Mouse (Mus musculus): ENCODE data around the gene Pex7.

Pex7 gene

DNA sequence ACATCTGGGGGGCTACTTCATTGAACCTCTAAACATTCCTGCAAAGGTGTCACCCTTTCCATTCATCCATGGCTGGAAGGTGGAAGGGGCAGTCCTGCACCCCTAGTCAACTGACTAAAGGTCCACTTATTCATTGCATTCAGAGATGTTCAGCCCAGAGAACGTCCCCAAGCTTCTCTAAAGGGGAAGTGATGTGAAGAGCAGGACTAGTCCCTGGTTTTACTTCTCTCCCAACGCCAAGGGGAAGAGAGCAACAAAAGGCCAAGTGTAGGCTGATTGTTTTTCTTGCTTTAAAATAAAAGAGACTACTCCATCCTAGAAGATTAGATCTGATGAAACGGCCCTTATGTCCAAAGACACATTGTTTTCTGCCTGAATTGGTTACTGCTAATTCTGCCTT lies 27.1 kb downstream of the Pex7 start:
- DNase-seq (ENCODE audit: extremely low read depth, insufficient read length, low spot score): no peak

DNA sequence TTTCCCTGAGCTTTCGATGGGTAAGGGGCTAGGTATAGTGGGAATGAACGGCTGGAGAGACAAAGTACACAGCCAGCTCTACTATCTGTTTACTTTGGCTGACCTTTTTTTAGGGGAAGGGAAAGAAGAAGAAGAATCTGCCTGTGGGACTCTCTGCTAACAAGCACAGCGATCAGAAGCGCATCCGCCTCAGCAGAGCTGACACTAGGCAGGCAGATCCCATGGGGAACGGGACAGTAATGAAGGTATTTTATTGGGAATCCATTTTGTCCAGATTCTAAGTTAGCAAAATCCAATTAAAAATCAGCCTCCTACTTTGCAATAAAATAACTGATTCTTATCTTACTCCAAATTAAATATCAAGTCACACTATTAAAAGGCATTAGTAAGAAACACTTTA lies 28.3 kb downstream of the Pex7 start:
- no peak for DNase-seq (ENCODE audit: extremely low read depth, insufficient read length, low spot score)

DNA sequence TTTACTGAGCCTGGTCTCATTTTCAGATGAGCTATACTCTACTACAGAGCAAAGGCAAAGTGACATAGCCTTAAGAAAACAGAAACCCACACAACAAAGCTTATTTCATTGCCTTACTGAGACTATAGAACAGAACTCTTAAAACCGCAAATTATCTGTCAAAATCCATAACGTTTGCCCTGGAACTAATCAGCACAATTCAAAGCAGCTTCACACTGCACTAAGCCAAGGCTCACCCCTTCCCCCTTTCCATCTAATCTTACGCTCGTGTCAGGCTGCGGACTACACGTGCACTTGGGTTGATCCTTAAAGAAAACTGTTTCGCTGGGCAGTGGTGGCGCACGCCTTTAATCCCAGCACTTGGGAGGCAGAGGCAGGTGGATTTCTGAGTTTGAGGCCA lies 29.8 kb downstream of the Pex7 start:
- no peak for DNase-seq (ENCODE audit: extremely low read depth, insufficient read length, low spot score)

DNA sequence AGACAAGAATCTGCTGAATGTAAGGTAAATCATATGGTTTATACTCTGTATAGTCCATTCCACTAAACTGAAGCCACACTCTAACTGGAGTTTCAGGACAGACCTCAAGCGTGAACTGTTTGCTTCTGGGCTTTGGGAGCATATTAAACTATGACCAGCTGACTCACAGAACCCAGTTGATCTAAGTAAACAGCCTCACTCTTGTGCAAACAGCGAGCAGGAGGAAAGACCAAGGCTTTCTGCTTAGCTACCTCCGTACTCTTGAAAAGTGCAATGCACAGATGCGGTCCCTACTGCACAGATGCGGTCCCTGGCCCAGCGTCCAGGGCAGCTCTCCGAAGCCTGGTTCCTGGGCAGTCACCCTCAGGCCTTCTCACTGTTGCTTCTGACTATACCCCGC lies 30.2 kb downstream of the Pex7 start:
- DNase-seq (ENCODE audit: extremely low read depth, insufficient read length, low spot score): no peak

DNA sequence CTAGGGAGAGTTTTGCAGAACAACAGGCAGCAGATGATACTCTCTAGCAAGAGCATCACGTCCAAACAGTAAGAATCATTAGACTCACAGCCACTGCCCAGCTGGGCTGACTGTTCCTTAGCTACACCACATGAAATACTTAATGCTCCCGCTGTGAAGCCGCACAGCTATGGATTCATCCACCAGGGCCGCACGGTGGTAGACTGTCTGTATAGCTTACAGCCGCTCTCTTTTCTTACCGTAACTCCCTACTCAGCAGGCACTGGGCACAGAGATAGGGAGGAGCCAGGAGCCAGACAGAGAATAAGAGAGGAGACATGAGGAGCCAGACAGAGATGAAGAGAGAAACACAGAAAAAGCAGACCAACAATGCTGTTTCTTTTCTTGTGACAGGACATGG lies 30.8 kb downstream of the Pex7 start:
- no peak for DNase-seq (ENCODE audit: extremely low read depth, insufficient read length, low spot score)

DNA sequence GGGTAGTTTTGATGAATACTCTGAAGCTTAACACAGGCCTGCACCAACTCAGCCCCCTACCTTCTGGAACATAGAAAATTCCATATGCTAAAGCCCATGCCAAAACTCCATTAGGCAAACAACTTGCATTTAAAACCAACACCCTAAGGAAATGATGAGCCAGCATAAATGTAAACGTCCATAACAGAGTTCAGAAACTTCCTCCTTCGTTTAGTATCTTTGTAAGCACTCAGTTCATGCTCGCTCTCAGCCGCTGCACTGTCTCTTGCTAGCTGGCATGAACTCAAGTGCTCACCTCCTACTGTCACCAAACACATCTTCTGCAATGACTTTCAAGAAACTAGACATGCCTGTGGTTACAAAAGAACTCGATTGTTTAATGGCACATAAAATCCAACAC lies 32.1 kb downstream of the Pex7 start:
- DNase-seq (ENCODE audit: extremely low read depth, insufficient read length, low spot score): no peak

DNA sequence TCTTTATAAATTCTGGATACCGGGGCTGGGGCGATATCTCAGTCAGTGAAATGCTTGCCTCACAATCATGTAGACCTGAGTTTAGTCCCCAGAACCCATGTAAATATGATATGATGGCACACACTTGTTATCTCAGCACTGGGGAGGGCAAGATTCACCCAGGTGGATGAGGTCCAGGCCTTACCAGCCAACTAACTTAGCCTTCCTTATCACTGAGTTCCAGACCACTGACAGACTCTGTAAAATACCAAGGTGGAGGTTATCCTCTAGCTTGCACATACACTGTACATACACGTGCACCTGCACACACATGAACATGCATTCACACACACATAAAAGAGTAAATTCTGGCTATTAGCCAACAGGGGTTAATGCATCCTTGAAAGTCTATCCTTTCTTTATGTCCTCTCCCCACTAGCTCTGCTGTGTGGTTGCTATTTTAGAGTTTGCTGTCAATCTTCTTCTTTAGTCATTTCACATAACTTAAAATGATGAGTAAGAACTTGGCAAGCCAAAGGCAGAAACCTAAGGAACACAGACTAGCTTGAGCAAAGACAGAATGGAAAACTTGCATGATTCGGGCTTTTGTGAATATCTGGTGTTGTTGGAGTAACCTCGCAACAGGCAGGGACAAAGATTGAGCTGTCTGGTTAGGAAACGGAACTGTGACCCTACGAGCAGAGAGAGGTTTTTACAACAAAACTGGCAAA lies 51.7 kb downstream of the Pex7 start:
- DNase-seq (ENCODE audit: extremely low read depth, insufficient read length, low spot score): no peak

DNA sequence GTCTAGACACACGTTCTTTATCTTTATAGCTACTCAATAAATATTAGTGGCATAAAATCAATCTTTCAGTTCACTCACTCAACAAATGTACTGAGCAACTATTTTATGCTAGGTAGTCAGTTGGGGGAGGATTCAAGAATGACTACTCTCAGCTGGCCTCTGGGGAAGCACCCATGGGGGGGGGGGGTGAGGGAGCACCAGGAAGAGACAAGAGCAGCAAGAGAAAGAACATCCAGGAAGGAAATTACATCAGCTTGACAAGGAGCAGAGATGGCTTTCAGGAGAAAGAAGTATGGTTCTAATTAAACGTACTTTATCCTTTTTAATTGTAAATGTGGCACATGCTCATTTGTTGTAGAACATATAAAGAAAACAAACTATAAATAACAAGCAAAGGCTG lies 53.9 kb downstream of the Pex7 start:
- no peak for DNase-seq (ENCODE audit: extremely low read depth, insufficient read length, low spot score)

DNA sequence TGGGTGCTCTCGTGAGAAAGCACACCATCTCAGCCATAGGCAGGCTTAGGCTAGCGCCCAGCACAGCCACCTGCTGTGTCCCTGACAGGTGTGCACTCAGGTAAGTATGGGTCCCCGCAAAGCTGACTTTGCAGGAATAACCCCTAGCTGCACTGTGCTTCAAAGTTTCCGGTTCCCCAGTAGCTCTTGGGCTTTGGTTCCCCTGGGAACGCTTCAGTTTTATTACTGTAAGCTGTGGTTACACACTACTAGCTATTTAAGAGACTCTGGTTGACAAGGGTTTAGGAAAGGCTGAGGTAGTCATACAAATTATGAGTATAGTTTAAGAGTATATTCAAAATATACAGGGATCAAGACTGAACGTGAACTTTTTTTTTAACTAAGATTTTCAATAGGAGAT lies 54.7 kb downstream of the Pex7 start:
- no peak for DNase-seq (ENCODE audit: extremely low read depth, insufficient read length, low spot score)

DNA sequence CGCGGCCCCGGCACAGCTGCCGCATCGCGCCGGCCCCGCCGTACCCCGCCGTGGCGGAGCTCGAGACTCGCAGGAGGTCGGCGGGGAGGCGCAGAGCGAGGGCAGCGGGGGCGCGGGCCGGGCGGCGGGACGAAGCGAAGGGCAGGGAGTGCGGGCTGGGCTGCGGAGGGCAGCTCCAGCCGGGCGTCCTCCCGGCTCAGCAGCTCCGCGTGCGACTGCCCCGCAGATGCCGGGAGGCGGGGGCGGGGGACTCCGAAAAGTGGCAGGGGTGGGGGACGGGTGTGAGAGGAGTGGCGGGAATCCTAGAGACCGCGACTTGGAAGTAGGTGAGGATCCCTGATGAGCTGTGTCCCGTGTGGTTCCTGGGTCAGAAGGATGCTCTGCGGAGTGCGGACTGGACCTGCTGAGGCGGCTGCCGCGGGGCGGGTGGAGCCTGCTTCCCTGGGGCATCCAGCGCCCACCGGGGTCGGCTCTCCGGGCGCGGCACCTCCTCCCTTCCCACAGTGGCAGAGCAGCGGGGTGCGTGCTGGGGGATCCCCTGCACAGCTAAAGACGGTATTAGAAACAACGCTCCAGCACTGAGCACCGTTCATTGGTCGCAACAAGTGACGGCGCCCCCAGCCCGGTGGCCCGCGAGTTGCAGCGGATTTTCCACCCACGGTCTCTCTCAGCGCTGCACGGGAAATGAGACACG lies 56.3 kb downstream of the Pex7 start, which contains the start of gene Slc35d3:
Gene Slc35d3 (minus strand): TSS at position 462 of the 694 bp plus-strand sequence.
- no peak for DNase-seq (ENCODE audit: extremely low read depth, insufficient read length, low spot score)

DNA sequence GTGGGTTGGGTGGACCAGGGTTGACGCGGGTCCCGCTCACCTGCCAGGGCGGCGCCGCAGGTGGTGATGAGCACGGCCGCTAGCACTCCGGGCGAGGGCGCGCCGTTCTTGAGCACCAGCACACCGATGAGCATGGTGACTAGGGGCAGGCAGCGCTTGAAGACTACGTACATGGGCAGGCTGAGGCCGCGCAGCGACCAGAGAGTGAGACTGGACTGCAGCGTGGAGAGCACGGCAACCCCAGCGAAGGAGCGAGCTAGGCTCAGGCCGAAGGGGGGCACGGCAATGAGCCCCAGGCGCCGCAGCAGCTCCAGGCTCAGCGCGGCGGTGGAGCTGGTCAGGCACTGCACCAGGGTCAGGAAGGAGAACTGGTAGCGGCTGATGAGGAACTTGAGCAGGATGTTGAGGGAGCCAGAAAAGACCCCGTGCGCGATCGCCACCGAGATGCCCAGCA lies 56.9 kb downstream of the Pex7 start:
- no peak for DNase-seq (ENCODE audit: extremely low read depth, insufficient read length, low spot score)

DNA sequence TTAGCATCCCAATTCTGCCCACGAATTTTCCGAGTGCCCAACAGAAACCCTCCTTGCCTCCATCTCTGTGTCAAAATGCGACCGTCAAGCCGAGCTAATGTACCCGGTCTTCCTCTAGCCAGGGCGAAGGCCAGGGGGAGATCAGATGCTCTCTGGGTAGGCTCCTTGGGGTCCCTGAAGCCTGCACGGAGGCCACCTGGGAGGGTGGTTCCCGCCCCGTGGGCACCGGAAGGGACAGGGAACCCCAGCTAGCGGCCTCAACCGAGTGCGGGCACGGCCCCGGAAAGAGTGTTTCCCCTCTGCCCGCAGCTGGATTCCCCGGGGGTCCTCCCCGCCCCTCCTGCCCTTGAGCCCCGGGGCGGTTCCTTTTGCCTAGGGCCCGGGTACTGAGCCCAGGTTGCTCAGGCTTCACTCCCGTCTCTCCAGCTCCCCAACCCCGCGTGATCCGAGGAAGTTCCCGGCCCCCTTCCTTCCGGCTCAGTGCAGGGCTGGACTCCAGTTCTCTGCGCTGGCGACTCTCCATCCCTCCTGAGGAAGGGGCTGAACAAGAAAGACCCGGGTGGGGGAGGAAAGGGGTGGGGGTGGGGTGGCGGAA lies 57.6 kb downstream of the Pex7 start:
- DNase-seq (ENCODE audit: extremely low read depth, insufficient read length, low spot score): no peak

DNA sequence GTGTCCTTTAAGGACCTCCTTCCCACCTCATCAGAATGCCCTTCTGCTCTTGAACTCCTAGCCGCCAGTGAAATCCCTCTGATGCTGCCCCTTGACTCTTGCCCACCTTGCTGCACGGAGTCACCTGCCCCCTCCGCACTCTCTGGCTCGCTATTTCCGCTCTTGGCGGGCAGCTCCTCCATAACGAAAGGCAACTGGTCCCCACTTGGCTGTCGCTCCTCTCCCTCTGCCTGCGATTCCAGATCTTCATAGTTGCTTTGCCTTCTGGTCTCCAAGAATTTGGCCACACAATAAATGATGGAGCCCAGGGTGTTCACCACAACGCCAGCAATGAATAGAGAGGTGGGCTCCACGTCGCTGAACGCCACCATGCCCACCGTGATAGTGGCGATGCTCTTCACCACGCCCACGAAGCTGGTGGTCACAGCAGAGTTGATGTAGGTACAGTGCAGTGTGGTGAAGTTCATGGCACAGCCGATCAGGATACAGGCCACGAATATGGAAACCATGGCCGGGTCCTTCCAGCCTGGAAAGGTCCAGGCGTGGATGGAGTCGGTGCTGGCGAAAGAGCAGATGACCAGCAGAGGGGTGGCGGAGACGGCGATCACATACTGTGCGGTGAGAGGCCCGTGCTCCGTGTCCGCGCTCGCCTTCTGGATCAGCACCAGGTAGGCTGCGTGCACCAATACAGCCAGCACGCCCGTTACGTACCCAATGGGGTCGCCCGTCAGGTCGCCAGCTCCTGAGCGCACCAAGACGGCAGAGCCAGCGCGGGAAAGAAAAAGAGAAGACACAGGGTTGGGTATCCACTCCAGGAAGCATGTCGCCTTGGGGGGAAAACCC lies 58.3 kb downstream of the Pex7 start:
- no peak for DNase-seq (ENCODE audit: extremely low read depth, insufficient read length, low spot score)

DNA sequence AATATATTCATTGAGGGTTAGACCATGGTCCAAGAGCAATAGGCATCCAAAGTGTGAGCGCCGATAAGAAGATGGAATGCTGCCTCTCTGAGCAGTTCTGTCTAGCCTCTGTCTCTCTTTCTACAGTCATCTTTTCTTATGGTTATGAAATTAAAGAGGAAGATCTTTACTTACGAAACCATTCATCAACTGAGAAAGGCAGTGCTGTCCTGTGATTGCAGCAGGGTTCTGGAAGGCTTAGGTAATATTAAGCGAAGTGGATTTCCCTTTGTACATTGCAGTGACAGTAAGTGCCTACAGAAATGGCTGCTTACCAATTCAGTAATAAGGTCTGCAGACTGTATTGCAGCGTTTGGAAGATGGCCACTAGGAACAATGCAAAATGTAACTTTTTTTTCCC lies 67.7 kb downstream of the Pex7 start:
- DNase-seq (ENCODE audit: extremely low read depth, insufficient read length, low spot score): no peak

DNA sequence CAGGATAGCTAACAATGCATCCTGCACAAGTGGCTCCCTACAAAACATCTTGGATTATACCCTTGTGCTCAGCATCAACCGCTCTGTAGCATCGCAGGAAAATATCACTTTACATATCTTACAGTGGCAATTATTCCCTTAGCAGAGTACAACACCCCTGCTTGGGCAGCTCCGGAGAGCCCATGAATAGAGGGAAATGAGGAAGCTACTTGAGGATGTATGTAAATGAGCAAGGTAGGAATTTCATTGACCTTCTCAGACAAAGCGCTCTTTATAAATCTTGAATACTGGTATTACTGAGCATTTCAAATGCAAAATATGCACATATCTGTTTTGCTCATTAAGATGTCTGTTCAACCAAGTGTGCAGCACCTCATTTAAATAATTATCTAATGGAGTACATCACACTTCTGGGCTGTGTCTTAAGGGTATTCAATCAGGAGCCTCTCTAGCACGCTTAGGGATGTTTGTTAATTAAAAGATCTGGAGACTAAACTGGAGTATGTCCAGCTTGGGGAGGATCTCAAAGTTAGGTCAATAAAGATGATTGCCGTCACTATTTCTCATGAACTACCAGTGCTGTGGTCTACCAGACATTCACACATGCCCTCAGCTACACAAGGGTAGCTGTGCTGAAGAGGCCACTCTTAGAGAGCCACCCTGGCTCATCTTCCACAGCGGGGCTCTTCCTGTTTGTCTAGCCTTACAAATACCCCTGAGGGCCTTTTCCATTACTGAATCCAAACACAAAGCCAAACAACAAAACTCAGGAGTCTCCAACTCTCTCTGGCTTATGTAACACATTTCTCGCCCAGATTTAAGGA lies 71.4 kb downstream of the Pex7 start:
- no peak for DNase-seq (ENCODE audit: extremely low read depth, insufficient read length, low spot score)

DNA sequence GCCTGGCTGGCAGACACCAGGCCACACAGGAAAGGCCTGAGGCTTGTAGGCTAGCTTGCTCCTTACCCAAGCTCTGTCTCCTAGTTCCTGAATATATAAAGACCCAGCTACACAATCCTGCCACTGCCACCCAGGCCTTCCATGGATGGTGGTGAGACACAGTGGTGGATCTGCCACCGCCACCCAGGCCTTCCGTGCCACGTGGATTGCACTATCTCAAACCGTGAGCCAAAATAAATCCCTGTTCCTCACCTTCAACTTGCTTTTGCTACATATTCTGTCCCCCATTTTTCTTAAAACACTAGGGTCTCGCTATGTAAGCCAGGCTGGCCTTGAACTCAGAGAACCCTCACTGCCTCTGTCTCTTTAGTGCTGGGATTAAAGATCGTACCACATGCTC lies 73.3 kb downstream of the Pex7 start:
- DNase-seq (ENCODE audit: extremely low read depth, insufficient read length, low spot score): no peak

DNA sequence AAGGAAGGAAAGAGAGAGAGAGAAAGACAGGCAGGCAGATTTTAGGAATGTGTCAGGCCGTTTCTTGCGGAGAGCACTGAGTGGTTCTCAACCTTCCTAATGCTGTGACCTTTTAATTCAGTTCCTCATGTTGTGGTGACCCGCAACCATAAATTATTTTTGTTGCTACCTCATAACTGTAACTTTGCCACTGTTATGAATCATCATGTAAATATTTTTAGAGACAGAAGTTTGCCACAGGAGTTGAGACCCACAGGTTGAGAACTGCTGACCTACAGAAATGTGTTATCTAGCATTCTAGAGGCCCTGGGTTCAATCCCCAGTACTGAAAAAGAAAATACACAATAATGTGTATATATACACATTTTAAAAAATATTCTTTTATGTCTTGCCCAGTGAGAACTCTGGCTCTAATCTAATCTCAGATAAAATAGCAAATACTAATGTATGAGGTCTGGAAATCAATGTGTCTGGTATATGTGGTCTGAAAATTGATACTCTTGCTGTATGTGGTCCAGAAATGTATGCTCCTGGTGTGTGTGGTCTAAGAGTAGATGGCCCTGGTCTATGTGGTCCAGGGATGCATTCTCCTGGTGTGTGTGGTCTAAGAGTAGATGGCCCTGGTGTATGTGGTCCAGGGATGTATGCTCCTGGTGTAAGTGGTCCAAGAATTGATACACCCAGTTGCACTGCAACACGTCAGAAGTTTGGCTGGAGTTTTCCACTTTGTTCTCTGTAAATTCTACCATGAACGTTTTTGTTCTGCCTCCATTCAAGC lies 76.2 kb downstream of the Pex7 start:
- no peak for DNase-seq (ENCODE audit: extremely low read depth, insufficient read length, low spot score)

DNA sequence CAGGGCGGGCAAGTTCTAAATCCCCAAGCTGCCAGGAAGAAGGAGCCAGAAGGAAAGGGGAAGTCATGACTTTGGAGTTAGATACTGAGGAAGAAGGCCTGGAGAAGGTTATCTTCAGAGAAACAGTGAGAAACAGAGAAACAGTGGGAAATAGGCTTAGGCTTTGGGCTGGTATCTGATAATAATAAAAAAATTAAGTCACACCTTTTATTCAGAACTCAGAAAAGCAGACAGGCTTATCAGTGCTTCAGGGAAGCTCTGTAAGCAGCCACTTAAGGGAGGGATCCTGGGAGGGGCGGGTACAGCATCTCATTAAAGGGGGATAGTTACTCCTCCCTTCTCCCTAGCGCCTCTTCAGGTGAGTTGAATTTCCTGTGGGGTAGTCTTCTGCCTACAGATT lies 86.5 kb downstream of the Pex7 start:
- no peak for DNase-seq (ENCODE audit: extremely low read depth, insufficient read length, low spot score)

DNA sequence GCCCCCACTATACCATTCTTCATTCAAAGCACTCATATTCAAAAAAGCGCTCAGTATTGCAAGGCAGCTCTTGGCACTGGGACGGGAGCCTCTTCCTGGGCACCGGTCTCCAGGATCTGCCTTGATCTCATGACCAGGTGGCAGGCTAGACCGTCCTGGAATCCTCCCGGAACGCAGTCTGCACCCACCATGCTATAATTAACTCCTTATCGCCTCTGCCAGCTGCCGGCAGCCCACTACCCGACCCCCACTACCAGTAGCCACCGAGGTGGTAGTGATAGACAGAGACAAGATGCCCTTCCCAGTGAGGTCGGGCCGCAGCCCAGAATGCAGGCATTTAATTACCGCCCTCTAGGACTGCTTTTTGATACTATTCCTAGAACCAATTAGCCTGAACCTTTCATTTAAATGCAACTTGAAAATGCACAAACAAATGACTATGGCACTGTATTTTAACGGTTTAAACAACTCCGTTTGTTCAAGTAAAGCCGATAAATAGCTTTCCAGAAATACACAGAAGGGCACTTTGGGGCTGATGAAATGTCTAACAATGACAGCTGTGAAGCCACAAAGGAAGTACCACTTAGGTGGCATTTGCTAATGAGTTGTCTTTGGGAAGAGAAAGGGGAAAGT lies 88.7 kb downstream of the Pex7 start:
- no peak for DNase-seq (ENCODE audit: extremely low read depth, insufficient read length, low spot score)

Measured in 3134 (cell line).